Mouse (Mus musculus) embryo, embryonic 11.5 days (tissue): Measurements from ENCODE around the gene Idh1.

Experiments used
- DNase-seq: peaks from one replicate; pipeline ENCODE4 v3.0.0-alpha.2; 2012; ENCODE audit warnings: low read depth, low spot score

The Idh1 gene

GRCm38 (mm10) chr1:65176912-65177311 is 9.4 kb downstream of the Idh1 start:
- DNase-seq: no peak

- no peak for DNase-seq
Observed at GRCm38 (mm10) chr1:65176171-65176570, 10.1 kb downstream of the Idh1 start.

- no peak for DNase-seq
Observed at GRCm38 (mm10) chr1:65173716-65174115, 12.6 kb downstream of the Idh1 start.

GRCm38 (mm10) chr1:65171579-65171978 is 14.7 kb downstream of the Idh1 start:
- DNase-seq: no peak

GRCm38 (mm10) chr1:65169947-65170346 is 16.4 kb downstream of the Idh1 start:
- no peak for DNase-seq

DNA sequence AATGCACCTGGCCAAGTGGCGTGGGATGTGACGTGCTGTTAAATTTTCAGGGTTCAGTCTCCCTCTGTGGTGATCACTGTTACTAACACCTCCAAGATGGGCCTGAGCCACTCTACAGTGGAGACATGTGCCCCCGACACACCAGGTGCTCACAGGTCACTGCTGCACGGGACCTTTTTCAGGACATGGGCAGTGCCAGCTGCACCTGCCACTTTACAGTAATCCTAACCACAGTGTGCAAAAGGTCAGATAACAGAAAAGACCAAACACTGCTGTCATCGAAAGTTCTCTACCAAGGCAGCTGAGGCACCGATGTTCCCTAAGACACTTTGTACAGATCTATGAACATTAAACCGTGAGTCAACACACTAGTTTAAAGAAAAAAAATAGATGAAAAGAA is 16.8 kb downstream of the Idh1 start:
- DNase-seq: no peak

GRCm38 (mm10) chr1:65167496-65167895 is 18.8 kb downstream of the Idh1 start:
- no peak for DNase-seq

DNA sequence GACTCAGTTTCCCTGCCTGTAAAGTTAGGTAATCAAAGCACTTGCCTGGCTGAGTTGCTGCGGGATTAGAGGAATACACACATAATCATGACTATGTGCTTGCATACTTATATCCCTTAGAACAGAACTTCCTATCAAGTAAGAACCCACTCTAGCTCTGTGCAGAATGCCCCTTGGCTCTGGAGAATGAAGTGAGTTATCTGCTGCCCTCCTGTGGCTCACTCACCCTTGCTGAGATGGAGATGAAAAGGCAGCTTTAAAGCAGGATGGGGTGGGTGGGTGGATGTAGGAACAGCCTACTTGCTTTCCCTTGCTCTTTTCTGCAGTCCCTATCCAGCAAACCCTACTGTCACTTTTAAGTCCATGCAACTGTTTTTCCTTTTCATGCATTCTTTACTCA is 24.1 kb downstream of the Idh1 start:
- no peak for DNase-seq

DNA sequence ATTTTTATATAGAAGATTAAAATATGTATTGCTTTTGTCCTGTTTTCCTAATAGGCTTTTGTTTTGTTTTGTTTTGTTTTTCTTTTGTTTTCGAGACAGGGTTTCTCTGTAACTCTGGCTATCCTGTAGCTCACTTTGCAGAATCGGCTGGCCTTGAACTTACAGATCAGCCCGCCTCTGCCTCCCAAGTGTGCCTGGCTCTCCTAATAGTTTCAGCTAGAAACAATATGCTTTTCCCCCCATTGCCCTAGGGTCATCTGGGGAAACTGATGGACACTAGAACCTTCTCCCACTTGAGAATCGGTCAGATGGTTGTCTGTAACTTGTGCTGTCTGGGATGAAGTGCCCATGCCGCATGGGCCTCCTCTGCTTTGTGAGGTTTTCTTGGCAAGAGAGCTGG is 30.2 kb downstream of the Idh1 start:
- DNase-seq: no peak

- DNase-seq: no peak
Observed at GRCm38 (mm10) chr1:65154814-65155213, 31.5 kb downstream of the Idh1 start.

- no peak for DNase-seq
Observed at GRCm38 (mm10) chr1:65147971-65148370, 38.3 kb downstream of the Idh1 start.

GRCm38 (mm10) chr1:65147326-65147725 is 39.0 kb downstream of the Idh1 start:
- no peak for DNase-seq

- no peak for DNase-seq
Observed at GRCm38 (mm10) chr1:65146601-65147000, 39.7 kb downstream of the Idh1 start.

DNA sequence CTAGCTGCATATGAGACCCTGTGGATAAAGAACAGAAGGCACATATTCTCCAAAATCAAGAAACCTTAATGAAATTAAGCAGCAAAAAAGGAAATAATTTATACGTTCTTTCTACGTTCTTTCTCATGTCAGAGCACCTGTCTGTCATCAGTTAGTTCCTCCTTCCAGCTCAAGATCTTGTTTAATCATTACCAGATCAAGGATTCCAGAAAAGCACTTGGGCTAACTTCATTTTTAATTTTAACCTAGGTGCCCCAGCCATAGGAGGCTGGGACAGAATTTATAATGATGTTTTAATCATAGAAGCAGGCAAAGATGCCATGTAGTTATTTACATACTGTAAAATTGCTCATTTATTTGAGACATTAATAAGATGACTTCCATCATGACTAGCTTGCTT is 41.5 kb downstream of the Idh1 start:
- no peak for DNase-seq

GRCm38 (mm10) chr1:65137560-65137959 is 48.7 kb downstream of the Idh1 start:
- no peak for DNase-seq

DNA sequence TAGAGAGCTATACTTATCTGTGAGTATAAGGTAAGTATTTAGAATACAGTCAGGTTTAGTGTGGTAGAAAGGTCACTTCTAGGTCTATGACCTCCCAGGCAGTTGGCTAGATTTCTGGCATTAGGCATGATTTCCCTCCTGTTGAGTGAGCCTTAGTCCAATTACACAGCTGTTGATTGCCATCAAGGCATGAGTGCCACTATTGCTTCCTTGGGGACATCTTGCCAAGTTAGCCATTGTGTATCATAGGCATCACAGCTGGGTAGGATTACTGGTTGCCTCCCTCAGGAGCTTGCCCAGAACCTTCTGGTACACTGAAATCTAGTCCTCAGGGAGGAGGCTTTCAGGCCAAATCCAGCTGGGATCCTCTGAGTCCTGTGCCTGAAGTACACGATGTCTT is 53.5 kb downstream of the Idh1 start:
- no peak for DNase-seq

- no peak for DNase-seq
Observed at GRCm38 (mm10) chr1:65131671-65132070, 54.6 kb downstream of the Idh1 start.

- no peak for DNase-seq
Observed at GRCm38 (mm10) chr1:65130226-65130625, 56.1 kb downstream of the Idh1 start.

DNA sequence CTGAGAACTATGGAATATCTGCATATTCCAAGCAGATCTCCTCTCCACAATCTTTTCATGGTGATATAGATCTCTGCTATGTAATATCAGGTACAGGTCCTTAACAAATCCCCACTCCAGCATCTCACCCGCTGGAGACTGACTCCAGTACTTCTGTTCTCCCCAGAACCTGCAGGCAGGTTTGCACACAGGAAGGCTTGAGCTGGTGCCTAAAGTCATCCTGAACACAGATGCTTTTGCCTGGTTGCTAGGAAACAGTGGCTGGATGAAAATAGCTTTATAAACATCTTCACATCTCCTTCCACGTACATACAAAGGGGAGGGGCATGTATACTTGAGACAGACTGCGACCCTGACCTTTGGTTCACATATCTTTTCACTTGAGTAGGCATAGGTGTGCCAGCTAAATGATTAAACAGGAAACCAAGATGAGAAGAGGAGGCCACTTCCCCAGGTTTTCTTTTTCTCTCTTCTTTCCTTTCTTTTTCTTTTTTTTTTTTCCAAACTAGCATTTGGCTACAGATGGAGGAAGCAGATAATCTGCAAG is 56.6 kb downstream of the Idh1 start:
- DNase-seq: no peak

DNA sequence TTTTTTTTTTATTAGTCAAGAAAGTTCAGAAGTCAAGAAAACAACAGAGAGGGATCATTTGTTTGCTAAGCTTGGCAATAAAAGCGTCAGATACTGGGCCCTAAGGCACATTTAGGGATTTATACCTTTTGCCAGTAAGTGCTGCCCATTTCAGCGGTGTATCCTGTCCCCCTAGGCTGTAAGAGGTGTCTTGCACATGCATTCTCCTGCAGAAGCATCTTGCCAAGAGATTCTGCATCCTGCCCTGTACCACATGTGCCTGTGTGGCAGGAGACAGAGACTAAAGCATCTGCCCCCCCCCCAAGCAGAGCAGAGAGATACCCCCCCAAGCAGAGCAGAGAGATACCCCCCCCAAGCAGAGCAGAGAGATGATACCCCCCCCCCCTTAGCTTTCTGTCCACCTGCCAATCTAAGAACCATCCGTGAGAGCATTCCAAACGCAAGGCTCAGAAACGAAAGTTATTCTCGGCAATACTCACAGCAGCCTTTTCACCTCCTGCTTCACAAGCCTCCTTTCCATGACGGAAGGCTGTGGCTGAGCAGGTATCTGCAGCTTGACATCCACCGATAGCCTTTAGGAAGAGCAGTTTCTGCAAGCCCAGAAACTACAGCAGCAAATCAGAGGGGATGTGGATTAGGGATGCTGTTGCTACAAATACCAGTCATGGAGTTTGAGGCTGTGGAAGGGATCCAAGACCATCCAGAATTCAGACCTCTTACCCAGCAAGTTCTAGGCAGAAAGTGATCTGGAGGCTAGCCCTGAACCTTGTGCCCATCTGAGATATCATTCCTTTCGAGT is 63.5 kb downstream of the Idh1 start, which contains the start of gene D630023F18Rik:
TSS of gene D630023F18Rik (minus strand) at position 641 of the 799 bp plus-strand sequence.
- no peak for DNase-seq

GRCm38 (mm10) chr1:65119438-65119837 is 66.9 kb downstream of the Idh1 start, which contains the start of gene Gm28845:
Gm28845 (minus strand) TSS chr1:65119558.
- DNase-seq: no peak

GRCm38 (mm10) chr1:65118150-65118913 is 68.0 kb downstream of the Idh1 start:
- DNase-seq: no peak
